Mouse (Mus musculus) heart, embryonic 13.5 days (tissue): Measurements from ENCODE around the gene Mad2l2. TPM values are rescaled to one million over a fixed set of nuclear protein-coding genes. Genes with fewer than 3 reads are reported as not detected.

Experiments used
- ATAC-seq: fragments of 200-750 bp; cut with Nextera tagmentation; 2 replicates; pipeline ENCODE4 v1.8.0; 2017; ENCODE audit warnings: moderate TSS enrichment; ENCODE audit not compliant: insufficient number of reproducible peaks, low FRiP score, low TSS enrichment; ENCODE audit errors: extremely low read depth
- H3K27ac ChIP-seq: fragments of 300-500 bp; sonication (generic); replicated peaks from 2 replicates; pipeline ENCODE4 v1.5.1; 2015; ENCODE audit warnings: moderate library complexity, mild to moderate bottlenecking, inconsistent platforms
- H3K27me3 ChIP-seq: fragments of 300-500 bp; sonication (generic); replicated peaks from 2 replicates; pipeline ENCODE4 v1.6.1; 2015; ENCODE audit warnings: mild to moderate bottlenecking, inconsistent platforms
- H3K36me3 ChIP-seq: fragments of 300-500 bp; sonication (generic); 2 replicates; pipeline ENCODE4 v1.6.1; 2015; ENCODE audit warnings: mild to moderate bottlenecking, inconsistent platforms
- H3K4me1 ChIP-seq: fragments of 300-500 bp; sonication (generic); 2 replicates; pipeline ENCODE4 v1.6.1; 2015; ENCODE audit warnings: inconsistent platforms
- H3K4me2 ChIP-seq: fragments of 300-500 bp; sonication (generic); 2 replicates; pipeline ENCODE4 v1.6.1; 2015; ENCODE audit warnings: inconsistent platforms, mild to moderate bottlenecking, moderate library complexity
- H3K4me3 ChIP-seq: fragments of 300-500 bp; sonication (generic); 2 replicates; pipeline ENCODE4 v1.5.1; 2015; ENCODE audit warnings: moderate library complexity, mild to moderate bottlenecking, inconsistent platforms
- H3K9ac ChIP-seq: fragments of 300-500 bp; sonication (generic); 2 replicates; pipeline ENCODE4 v1.6.1; 2015; ENCODE audit warnings: inconsistent platforms, mild to moderate bottlenecking, moderate library complexity
- H3K9me3 ChIP-seq: fragments of 300-500 bp; sonication (generic); 2 replicates; pipeline ENCODE4 v1.6.1; 2016; ENCODE audit warnings: inconsistent platforms
- WGBS: fragments of 180-500 bp; shearing (Covaris S2); methylation state at CpG from one replicate; pipeline ENCODE4 v1.1.7; 2015; ENCODE audit warnings: mixed read lengths; 5-methylcytosine and 5-hydroxymethylcytosine counted together
- polyA plus RNA-seq: library from polyadenylated mRNA; unstranded; fragments of >200 nt; fragmentation: Nextera tagmentation; extraction: Ambion mirVana; gene quantifications from 2 replicates; pipeline ENCODE4 v1.2.1, GENCODE M21; 2015

The Mad2l2 gene
- polyA plus RNA-seq, 1 experiment from 2014 or later = 33.3 TPM

- 53% methylated on average over 1 of the region's 1 CpGs for WGBS
- Histone ChIP-seq H3K9me3 (no peaks in the 10 kb centered on the region), H3K9ac (no peak overlapping the region), H3K27me3 (peaks cover 95% of the 10 kb centered on the region), H3K36me3 (no peaks in the 10 kb centered on the region), H3K4me2 (no peak overlapping the region), H3K27ac (no peak overlapping the region), H3K4me3 (no peak overlapping the region), H3K4me1 (peaks cover 16% of the 10 kb centered on the region)
- no peak for ATAC-seq
Observed at GRCm38 (mm10) chr4:148128241-148128640, 1.9 kb upstream of the Mad2l2 start.

DNA sequence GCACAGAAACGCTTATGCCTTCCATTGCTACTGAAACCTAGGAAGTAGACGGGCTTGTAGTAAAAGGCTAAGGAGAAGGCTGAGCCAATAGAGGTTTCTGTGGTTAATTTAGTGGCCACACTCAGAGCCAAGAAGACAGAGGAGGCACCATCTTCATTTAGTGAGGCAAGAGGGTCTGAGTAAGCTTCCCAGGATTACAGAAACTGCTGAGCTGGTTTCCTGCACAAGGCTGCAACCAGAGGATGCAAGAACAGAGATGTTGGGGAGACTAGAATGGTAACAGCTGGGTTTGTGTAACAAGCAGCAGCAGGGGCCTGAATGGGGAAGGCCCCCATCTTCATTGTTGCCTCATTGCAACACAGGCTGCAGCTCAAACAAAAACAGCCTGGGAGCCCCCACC, 1.5 kb upstream of the Mad2l2 start:
- 70% methylated on average over 2 of the region's 2 CpGs for WGBS
- no peak for ATAC-seq
- H3K4me2 ChIP-seq = no peak overlapping the region
- no peak overlapping the region for H3K4me3 ChIP-seq
- peaks cover 93% of the 10 kb centered on the region for H3K27me3 ChIP-seq
- H3K4me1 ChIP-seq = peaks cover 16% of the 10 kb centered on the region
- no peaks in the 10 kb centered on the region for H3K9me3 ChIP-seq
- H3K27ac ChIP-seq = no peak overlapping the region
- H3K9ac ChIP-seq = no peak overlapping the region
- no peaks in the 10 kb centered on the region for H3K36me3 ChIP-seq

GRCm38 (mm10) chr4:148130561-148131413, 603 bp downstream of the Mad2l2 start, which contains the start of gene Draxin:
Gene Draxin, minus strand, starts transcription at chr4:148130698.
- peak within 1 kb of the TSS; percentile 77 for H3K9ac ChIP-seq
- under 1% methylated on average over 80 of the region's 87 CpGs for WGBS
- no peaks in the 10 kb centered on the region for H3K9me3 ChIP-seq
- H3K4me3 ChIP-seq = peak within 1 kb of the TSS; percentile 63
- ATAC-seq = 0 out of 2 replicates have a peak, but pooled peaks have one; percentile 38
- no peaks in the 10 kb centered on the region for H3K36me3 ChIP-seq
- no peak within 1 kb of the TSS for H3K27ac ChIP-seq
- peak within 1 kb of the TSS; percentile 96 for H3K4me2 ChIP-seq
- H3K27me3 ChIP-seq = peaks cover 91% of the 10 kb centered on the region
- peaks cover 16% of the 10 kb centered on the region for H3K4me1 ChIP-seq

DNA sequence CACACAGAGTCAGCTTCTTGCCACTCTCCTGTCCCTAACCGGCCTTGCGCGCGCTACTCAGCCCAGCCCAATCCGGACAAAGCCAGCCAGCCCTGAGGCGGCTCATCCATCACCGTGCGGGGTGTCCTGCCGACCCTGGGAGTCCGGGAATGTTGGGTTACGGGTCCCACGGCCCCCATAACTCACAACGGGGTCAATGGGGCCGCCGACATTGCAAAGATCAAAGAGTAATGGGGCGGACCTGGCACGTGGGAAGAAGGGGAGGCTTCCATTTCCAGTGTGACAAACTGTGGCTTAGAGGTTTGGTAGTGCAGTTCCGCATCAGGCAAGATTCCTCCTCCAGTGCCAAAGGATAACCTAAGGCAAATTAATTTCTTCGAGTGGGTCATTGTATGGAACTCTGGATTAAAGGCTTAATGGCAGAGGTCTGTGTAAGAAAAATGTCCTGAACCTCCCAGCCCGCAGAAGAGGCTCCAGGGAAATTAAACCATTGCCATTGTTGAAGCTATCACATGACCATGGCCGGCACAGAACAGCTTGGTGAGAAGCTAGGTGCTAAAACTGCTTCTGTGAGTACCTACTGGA, 1.4 kb downstream of the Mad2l2 start:
- Histone ChIP-seq H3K27ac (no peak overlapping the region), H3K36me3 (no peaks in the 10 kb centered on the region), H3K4me3 (peak overlapping the region; percentile 63), H3K9ac (no peak overlapping the region; the same call in 1 of the 2 replicates), H3K4me1 (peaks cover 16% of the 10 kb centered on the region), H3K9me3 (no peaks in the 10 kb centered on the region), H3K27me3 (peaks cover 83% of the 10 kb centered on the region), H3K4me2 (peak overlapping the region; percentile 96)
- 2% methylated on average over 21 of the region's 21 CpGs for whole genome bisulfite sequencing
- no peak for ATAC-seq

DNA sequence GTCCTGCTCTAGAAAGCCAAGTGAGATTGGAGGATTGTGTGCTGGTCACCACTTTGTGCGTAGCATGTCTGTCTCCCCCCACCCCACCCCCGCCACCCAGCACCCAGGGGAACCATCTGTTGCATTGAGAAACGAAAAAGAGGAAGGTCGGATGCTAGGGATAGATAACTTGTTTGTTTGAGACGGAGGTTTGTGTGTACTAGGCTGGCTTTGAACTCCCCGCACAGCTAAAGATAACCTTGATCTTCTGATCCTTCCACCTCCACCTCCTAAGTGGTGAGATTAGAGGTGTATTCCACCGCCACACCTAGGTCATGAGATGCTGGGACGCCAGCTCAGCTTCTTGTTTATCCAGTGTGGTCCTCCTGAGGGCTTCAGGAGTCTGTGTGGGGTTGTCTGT, 4.8 kb downstream of the Mad2l2 start:
- Histone ChIP-seq H3K4me1 (peaks cover 22% of the 10 kb centered on the region), H3K27ac (no peak overlapping the region), H3K9me3 (no peaks in the 10 kb centered on the region), H3K9ac (no peak overlapping the region), H3K4me3 (no peak overlapping the region), H3K36me3 (no peaks in the 10 kb centered on the region), H3K4me2 (no peak overlapping the region), H3K27me3 (peaks cover 77% of the 10 kb centered on the region)
- ATAC-seq = no peak
- WGBS = 62% methylated on average over 8 of the region's 8 CpGs

DNA sequence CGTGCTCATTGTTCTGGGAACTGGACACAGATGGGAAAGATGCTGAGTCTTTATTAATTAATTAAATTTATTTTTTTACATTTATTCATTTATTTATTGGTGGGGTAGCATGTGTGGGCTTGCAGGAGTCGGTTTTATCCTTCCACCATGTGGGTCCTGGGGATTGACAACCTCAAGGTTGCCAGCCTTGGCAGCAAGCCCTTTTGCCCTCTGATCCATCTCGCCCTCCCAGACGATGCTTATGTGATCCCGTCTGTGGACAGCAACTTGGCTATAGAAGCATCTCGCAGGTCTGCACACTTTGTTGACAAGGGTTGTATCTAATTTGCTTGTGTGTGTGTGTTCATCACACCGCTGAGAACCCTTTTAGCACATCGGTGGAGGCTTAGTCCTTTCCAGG, 7.3 kb downstream of the Mad2l2 start:
- peaks cover 52% of the 10 kb centered on the region for H3K27me3 ChIP-seq

DNA sequence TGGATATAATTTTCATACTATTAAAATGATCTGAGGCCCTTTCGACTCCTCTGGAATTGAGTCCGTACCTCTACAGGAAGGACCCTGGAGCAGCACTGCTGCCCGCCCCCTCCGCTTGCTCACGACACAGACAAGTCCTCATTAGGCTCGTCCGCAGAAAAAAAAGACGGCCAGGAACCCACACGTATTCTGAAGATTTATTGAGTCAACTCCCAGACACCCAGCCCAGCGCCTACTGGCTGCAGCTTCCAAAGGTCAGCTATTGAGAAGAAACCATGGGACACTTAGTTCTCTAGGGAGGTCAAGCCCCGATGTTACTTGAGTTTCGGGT, 9.5 kb downstream of the Mad2l2 start:
- H3K4me2 ChIP-seq = peak overlapping the region; percentile 95
- peak overlapping the region; percentile 80 for H3K4me3 ChIP-seq
- peaks cover 8% of the 10 kb centered on the region; the same call in 1 of the 2 replicates for H3K36me3 ChIP-seq
- no peak for ATAC-seq
- peaks cover 11% of the 10 kb centered on the region; the same call in 1 of the 2 replicates for H3K4me1 ChIP-seq
- no peaks in the 10 kb centered on the region for H3K9me3 ChIP-seq
- no peak overlapping the region for H3K27ac ChIP-seq
- peak overlapping the region; percentile 87 for H3K9ac ChIP-seq
- WGBS = under 1% methylated on average over 12 of the region's 12 CpGs
- H3K27me3 ChIP-seq = peaks cover 34% of the 10 kb centered on the region

More for the DNA sequence above, 7.3 kb downstream of the Mad2l2 start:
- WGBS = 58% methylated on average over 8 of the region's 8 CpGs
- H3K4me3 ChIP-seq = no peak overlapping the region
- no peaks in the 10 kb centered on the region for H3K36me3 ChIP-seq
- no peak for ATAC-seq
- no peak overlapping the region for H3K4me2 ChIP-seq
- H3K4me1 ChIP-seq = peaks cover 11% of the 10 kb centered on the region; the same call in 1 of the 2 replicates
- no peak overlapping the region for H3K27ac ChIP-seq
- no peaks in the 10 kb centered on the region for H3K9me3 ChIP-seq
- H3K9ac ChIP-seq = no peak overlapping the region

- Histone ChIP-seq H3K9ac (peak overlapping the region; percentile 87), H3K9me3 (no peaks in the 10 kb centered on the region), H3K27ac (peak overlapping the region; percentile 85), H3K4me2 (peak overlapping the region; percentile 95), H3K36me3 (peaks cover 14% of the 10 kb centered on the region), H3K4me3 (peak overlapping the region; percentile 80), H3K4me1 (peaks cover 11% of the 10 kb centered on the region; the same call in 1 of the 2 replicates), H3K27me3 (peaks cover 29% of the 10 kb centered on the region)
- peak; percentile 89 for ATAC-seq
- under 1% methylated on average over 65 of the region's 65 CpGs for WGBS
Observed at GRCm38 (mm10) chr4:148140098-148141011, 10.2 kb downstream of the Mad2l2 start.

DNA sequence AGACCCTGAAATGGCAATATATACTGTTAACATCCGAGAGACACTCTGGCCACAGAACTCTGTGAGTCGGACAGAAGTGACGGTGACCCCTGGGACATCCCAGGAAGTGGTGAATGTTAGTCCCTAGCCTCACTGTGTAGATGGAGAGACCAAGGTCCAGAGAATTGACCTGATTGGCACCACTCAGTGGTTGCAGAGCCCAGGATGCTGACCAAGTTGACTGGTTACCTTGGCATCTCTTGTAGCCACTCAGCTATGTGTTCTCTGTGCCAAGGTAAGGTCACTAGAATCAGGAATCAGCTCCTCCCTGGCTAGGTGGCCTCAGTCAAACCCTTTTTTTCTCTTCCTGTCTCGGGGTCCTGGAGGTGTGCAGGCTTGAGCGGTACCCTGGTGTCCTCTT, 13.5 kb downstream of the Mad2l2 start:
- ATAC-seq = no peak
- H3K4me2 ChIP-seq = no peak overlapping the region
- H3K9me3 ChIP-seq = no peaks in the 10 kb centered on the region
- peaks cover 11% of the 10 kb centered on the region; the same call in 1 of the 2 replicates for H3K4me1 ChIP-seq
- peaks cover 10% of the 10 kb centered on the region for H3K27me3 ChIP-seq
- H3K36me3 ChIP-seq = peaks cover 40% of the 10 kb centered on the region
- 78% methylated on average over 5 of the region's 5 CpGs for WGBS
- H3K4me3 ChIP-seq = no peak overlapping the region
- H3K27ac ChIP-seq = no peak overlapping the region
- no peak overlapping the region for H3K9ac ChIP-seq

DNA sequence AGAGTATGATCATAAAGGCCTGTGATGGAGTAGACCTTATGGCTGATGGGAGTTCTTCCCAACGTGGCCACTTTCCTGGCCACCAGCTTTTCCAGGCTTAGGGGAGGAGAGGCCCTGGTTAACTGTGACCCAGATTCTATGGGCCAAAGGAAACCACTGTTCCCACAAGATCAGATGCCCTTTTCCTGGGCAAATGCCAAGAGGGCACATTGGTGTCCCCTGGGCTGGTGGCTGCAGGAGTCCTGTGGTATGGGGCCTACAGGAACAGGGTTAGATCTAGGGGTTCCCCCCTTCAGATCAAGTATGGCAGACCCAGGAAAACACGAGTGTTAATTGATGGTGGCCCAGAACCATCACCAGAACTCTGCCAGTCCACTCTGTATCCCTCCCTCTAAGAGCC, 17.5 kb downstream of the Mad2l2 start:
- H3K4me3 ChIP-seq = no peak overlapping the region
- ATAC-seq = no peak
- H3K4me1 ChIP-seq = peaks cover 15% of the 10 kb centered on the region
- no peak overlapping the region for H3K9ac ChIP-seq
- peaks cover 8% of the 10 kb centered on the region; the same call in 1 of the 2 replicates for H3K27me3 ChIP-seq
- WGBS = 78% methylated on average over 2 of the region's 2 CpGs
- H3K36me3 ChIP-seq = peaks cover 45% of the 10 kb centered on the region
- H3K9me3 ChIP-seq = no peaks in the 10 kb centered on the region
- no peak overlapping the region for H3K4me2 ChIP-seq
- no peak overlapping the region for H3K27ac ChIP-seq

GRCm38 (mm10) chr4:148149540-148149939, 19.4 kb downstream of the Mad2l2 start:
- H3K27me3 ChIP-seq = peaks cover 8% of the 10 kb centered on the region; the same call in 1 of the 2 replicates
- H3K9me3 ChIP-seq = no peaks in the 10 kb centered on the region
- 42% methylated on average over 12 of the region's 12 CpGs for WGBS
- peaks cover 50% of the 10 kb centered on the region for H3K36me3 ChIP-seq
- H3K4me1 ChIP-seq = peaks cover 15% of the 10 kb centered on the region
- peak overlapping the region; percentile 82 for H3K4me2 ChIP-seq
- peak overlapping the region; percentile 68 for H3K4me3 ChIP-seq
- no peak for ATAC-seq
- 0 out of 2 replicates have a peak overlapping the region, but pooled peaks have one; percentile 44 for H3K9ac ChIP-seq
- no peak overlapping the region for H3K27ac ChIP-seq
